Mouse (Mus musculus) CH12.LX (cell line): ENCODE measurements around the gene Best2.

Source experiments
- CHD1 ChIP-seq: IDR thresholded peaks from 2 replicates; pipeline ENCODE4 v1.6.1; 2012; ENCODE audit warnings: low read depth, low read length, improper control_type of control experiment, inconsistent platforms
- CTCF ChIP-seq, 2 experiments: IDR thresholded peaks in 1 of 2; conservative IDR thresholded peaks in 1 of 2; 2 replicates each; pipeline ENCODE4 v1.5.1; 2011 to 2012; ENCODE audit warnings: low read depth in 2 of 2, low read length in 2 of 2, improper control_type of control experiment in 1 of 2, inconsistent platforms in 1 of 2, mild to moderate bottlenecking in 1 of 2, moderate library complexity in 1 of 2
- EP300 ChIP-seq: IDR thresholded peaks from 2 replicates; pipeline ENCODE4 v1.6.1; 2011; ENCODE audit warnings: low read length, improper control_type of control experiment
- GABPA ChIP-seq: IDR thresholded peaks from 2 replicates; pipeline ENCODE4 v1.6.1; 2012; ENCODE audit warnings: low read depth, low read length, improper control_type of control experiment, inconsistent platforms; ENCODE audit not compliant: insufficient replicate concordance
- JUN ChIP-seq: IDR thresholded peaks from 2 replicates; pipeline ENCODE4 v1.6.1; 2011; ENCODE audit warnings: low read depth, mild to moderate bottlenecking, low read length, improper control_type of control experiment, moderate library complexity; ENCODE audit not compliant: insufficient read depth
- JUND ChIP-seq: conservative IDR thresholded peaks from 2 replicates; pipeline ENCODE4 v1.6.1; 2011; ENCODE audit warnings: low read depth, low read length, improper control_type of control experiment
- MXI1 ChIP-seq: IDR thresholded peaks from 2 replicates; pipeline ENCODE4 v1.6.1; 2011; ENCODE audit warnings: mild to moderate bottlenecking, low read depth, low read length, improper control_type of control experiment
- NRF1 ChIP-seq: IDR thresholded peaks from 2 replicates; pipeline ENCODE4 v1.6.1; 2014; ENCODE audit warnings: low read depth, mild to moderate bottlenecking, inconsistent platforms, low read length, improper control_type of control experiment, moderate library complexity
- POLR2A ChIP-seq: IDR thresholded peaks from 2 replicates; pipeline ENCODE4 v1.6.1; 2011; ENCODE audit warnings: low read depth, mild to moderate bottlenecking, improper control_type of control experiment, low read length
- SIN3A ChIP-seq: IDR thresholded peaks from 2 replicates; pipeline ENCODE4 v1.6.1; 2012; ENCODE audit warnings: low read length, improper control_type of control experiment, inconsistent platforms
- ZNF384 ChIP-seq: IDR thresholded peaks from 2 replicates; pipeline ENCODE4 v1.6.1; 2012; ENCODE audit warnings: low read depth, low read length, improper control_type of control experiment, inconsistent platforms

- TF ChIP-seq NRF1 (no peak), SIN3A (no peak), CTCF (conservative IDR thresholded peaks at IDR 0.05 in 1 of 2, IDR thresholded peaks at IDR 0.05 in 1 of 2; ENCODE audit: low read depth in 2 of 2, low read length in 2 of 2) (no peak), POLR2A (peak; percentile 52; the same call in 1 of the 2 replicates), EP300 (no peak), GABPA (no peak), JUN (no peak), ZNF384 (no peak), JUND (no peak), MXI1 (no peak), CHD1 (peak; percentile 64; the same call in 1 of the 2 replicates)
Measured at GRCm38 (mm10) chr8:85036381-85036717, 22.0 kb upstream of the Best2 start.
